Mouse (Mus musculus) T-helper 2 cell (primary cell): ENCODE measurements around the gene Rb1.

Experiments
- in situ Hi-C: fragments of 300-600 bp; cut with MboI, MseI; formaldehyde crosslinking; loops from one replicate; pipeline ENCODE4 v1.15.1; 2025; ENCODE audit warnings: high pct_unique_total_duplicates

Rb1 gene

GRCm38 (mm10) chr14:73334926-73335805 lies 9.5 kb upstream of the Rb1 start:
- in situ Hi-C loops: no loop called here

DNA sequence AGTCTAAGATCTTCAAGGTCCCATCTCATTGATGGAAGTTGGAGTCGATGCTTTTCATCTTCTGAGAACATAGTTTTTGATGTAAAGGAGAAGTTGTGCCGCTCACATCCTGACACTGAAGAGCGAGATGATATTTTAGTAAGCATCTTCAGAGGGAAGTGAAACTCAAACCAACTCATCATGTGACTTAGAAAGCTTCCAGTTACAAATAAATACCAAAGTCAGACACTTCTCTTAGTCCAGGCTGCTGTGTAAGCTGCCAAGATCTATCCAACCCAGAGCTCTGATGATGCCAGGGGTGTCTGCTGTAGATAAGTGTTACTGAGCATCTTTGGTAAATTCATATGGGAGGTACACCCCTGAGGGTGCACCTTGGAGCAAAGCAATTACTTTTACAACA lies 8.3 kb upstream of the Rb1 start:
- in situ Hi-C loops: no loop called here

- in situ Hi-C loops: no loop called here
These were observed 5.8 kb upstream of the Rb1 start for GRCm38 (mm10) chr14:73331386-73331785.

GRCm38 (mm10) chr14:73329871-73330270 lies 4.2 kb upstream of the Rb1 start:
- in situ Hi-C loops: loop anchor here (5.0 to 10.0 kb wide), 2 partner anchors 175 to 193 kb away; no protein-coding TSS in a partner anchor

DNA sequence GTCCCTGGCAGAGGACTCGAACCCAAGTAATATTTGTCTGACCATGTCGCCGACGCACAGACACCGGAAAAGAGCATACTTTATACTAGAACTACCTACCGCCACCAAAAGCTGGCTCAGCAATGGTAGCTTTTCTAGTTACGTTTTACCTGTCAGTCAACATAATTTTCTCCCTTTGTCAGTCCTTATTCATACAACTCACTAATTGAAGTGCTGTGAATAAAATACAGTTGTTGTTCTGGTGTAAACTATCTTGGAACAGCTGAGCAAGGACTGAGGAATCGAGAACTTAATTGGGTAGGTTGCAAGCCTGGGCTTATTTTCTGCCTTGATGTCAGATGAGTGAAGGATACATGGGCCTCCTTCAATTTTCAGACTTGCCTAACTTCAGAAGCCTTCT lies 889 bp upstream of the Rb1 start:
- in situ Hi-C loops: loop anchor here (5.0 to 10.0 kb wide), 2 partner anchors 178 to 189 kb away; no protein-coding TSS in a partner anchor

DNA sequence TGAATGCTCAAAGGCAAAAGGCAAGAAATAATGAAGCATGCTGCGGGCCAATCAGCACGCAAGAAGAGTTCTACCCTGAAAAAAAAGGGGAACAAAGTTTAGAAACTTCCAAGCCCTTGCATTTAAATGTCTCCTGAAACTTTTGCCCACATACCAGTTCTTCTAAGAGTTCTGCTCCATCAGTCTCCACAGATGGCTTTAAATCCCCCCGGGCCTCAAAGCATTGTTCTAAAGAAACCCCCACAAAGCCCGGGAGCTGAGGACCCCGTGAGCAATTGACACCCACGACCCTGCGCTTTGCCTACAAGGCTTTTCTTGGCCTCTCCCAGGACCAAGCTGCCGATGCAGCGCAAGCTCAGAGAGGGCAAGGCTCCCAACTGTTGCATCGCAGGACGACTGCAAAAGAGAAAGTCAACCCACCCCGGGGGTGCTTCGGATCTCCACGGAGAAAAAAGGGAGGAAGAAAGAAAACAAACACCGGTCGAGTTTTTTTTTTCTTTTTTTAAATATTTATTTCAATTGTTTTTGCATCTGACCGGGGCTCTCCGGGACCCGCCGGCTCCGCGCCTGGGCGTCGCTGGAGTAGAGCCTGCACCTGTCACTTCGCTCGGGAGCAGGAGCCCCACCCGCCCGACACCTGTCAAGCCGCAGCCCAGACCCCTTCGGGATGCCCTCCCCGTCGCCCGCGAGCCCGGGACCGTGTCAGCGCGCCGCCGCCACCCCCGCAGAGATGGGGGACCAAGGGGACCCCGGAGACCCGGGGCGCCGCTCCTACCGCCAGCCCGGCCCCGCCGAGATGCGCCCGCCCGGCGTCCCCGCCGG lies 777 bp downstream of the Rb1 start:
- in situ Hi-C loops: loop anchor here (5.0 to 10.0 kb wide), 2 partner anchors 180 to 188 kb away; no protein-coding TSS in a partner anchor

GRCm38 (mm10) chr14:73323965-73324364 lies 1.7 kb downstream of the Rb1 start:
- in situ Hi-C loops: loop anchor here (10.0 kb wide), 1 partner anchor 181 kb away; no protein-coding TSS in a partner anchor

DNA sequence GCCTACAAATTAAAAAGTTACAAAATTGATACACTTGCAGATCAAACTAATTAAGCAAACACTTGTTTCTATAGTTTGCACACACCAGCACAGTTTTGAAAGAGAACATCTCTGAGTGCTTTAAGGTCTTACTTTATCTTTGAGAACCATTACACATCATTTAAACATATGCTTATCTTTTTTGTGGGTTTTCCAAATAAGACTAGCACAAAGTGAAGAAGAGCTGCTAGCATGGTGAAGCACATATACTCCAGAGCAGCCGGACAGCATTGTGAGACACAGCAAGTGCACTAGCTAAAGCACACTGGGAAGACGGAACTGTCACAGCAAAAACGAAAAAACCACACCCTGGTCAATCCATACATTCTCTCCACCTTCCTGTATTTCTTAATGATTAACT lies 3.5 kb downstream of the Rb1 start:
- in situ Hi-C loops: loop anchor here (10.0 kb wide), 1 partner anchor 183 kb away; no protein-coding TSS in a partner anchor

DNA sequence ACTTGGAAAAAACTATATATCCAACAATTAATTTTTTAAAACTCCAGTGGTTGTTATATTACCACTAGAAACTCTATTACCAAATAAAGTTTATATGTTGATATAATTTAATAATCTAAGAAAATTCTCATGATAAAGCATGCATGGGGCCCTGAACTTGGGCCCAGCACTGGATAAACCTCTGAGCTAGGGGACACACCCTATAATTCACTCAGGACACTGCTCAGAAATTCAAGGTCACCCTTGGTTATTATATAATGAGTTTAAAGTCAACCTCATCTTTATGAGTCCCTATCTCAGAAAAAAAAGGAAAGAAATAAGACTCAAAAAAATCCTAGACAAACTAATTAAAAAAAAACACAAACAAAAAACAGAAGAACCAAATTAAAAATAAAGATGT lies 8.7 kb downstream of the Rb1 start:
- in situ Hi-C loops: no loop called here

DNA sequence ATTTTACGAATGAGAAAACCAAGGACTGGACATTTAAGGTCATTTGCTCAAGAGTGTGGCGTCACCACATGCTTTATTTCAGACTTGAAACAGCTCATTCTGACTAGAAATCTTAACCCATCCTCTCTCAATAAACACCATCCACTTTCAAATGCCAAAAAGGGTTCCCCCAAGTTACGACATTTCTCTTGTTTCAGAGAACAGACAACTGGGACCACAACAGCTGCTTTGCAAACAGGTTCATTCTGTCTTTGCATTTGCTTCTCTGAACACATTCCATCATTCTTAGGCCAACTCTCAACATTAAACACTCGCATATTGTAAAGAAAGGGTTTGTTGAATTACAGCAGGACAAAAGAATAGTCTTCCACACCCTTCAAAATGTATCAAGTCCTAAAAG lies 11.8 kb downstream of the Rb1 start:
- in situ Hi-C loops: no loop called here

- in situ Hi-C loops: no loop called here
These were observed 12.2 kb downstream of the Rb1 start for GRCm38 (mm10) chr14:73313396-73313795.

- in situ Hi-C loops: no loop called here
These were observed 12.7 kb downstream of the Rb1 start for GRCm38 (mm10) chr14:73312909-73313308.

DNA sequence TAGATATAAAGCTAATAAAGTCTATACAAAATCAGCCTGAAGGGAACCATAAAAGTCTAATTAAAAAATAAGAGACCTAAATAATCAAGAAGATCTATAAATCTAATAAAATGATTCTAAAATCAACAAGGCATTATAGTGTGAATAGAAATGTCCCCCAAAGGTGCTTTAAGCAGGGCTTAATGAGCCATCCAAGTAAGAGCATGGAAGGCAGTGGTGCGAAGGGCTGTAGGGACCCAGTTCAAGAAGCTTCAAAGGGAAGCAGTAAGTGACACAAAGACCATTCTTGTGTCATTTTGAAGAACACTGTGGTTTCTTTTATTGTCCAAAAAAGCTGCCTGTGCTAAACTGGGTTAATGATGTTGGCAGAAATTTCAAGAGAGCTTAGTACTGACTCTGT lies 18.1 kb downstream of the Rb1 start:
- in situ Hi-C loops: no loop called here

GRCm38 (mm10) chr14:73303193-73303592 lies 22.4 kb downstream of the Rb1 start:
- in situ Hi-C loops: loop anchor here (5.0 kb wide), 1 partner anchor 196 kb away; no protein-coding TSS in a partner anchor

DNA sequence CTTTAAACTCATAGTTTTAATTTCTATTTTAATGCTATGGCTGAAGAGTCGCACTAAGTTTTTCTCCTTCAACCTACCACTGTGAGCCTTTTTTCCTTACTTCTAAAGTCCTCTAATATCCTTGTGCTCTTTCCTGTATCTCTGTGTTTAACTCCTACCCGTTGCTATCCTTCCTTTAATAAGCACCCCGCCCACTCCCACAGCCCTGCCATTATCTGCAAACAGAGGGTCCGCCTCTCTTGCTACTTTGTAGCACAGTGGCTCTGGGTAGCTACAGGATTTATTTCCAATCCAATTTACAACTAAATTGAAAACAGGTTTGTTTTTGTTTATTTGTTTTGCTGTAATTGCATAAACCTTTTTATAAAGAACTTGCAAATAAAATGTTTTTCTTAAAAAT lies 23.8 kb downstream of the Rb1 start:
- in situ Hi-C loops: loop anchor here (5.0 kb wide), 1 partner anchor 195 kb away; no protein-coding TSS in a partner anchor

GRCm38 (mm10) chr14:73295512-73295911 lies 30.1 kb downstream of the Rb1 start:
- in situ Hi-C loops: no loop called here

- in situ Hi-C loops: no loop called here
These were observed 32.0 kb downstream of the Rb1 start for GRCm38 (mm10) chr14:73293616-73294015.

DNA sequence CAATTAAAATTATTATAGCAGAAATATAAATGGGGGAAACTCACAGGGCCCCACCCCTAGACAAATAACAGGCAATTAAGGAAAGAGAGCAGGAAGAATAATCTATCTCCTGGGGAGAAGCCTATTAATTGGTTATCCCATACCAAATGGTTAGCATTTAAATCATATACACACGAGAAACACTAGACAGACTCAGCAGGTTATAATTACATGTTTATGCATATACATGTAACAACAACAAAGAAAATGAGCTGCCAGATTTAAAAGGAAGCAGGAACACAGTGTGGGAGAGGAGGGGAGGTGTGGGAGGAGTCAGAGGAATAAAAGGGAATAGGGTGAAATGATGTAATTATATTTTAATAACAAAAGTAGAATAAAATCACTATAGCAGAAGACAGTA lies 33.2 kb downstream of the Rb1 start:
- in situ Hi-C loops: no loop called here

DNA sequence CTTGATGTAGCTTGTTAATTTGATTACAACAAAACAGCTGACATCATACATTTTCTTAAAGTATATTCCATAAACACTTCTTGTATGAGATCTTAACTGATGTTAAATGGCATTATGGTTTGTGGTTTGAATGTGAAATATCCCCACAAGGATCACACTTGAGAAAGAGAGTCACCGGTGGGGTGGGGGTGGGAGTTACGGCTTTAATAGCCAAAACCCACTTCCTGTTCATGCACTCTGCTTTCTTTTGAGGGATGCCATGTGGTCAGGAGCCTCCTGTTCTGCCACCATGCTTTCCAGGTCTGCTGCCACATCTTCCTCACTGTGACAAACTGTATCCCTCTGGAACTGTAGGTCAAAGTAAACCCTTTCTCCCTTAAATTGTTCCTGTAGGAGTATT lies 35.7 kb downstream of the Rb1 start:
- in situ Hi-C loops: no loop called here

DNA sequence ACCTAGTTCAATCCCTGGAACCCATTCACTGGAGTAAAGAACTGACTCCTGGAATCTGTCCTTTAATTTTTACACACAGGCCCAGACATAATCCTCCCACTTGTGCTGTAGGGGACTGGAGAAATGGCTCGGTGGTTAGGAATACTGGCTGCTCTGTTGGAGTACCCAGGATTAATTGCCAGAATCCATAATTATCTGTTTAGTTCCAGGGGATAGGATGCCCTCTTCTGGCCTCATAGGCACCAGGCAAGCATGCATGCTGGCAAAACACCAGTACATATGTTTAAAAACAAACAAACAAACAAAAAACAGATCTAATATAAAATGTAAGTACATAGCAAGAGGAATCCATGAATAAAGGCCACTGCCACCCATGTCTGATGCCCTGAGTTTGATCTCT lies 44.6 kb downstream of the Rb1 start:
- in situ Hi-C loops: no loop called here

GRCm38 (mm10) chr14:73279096-73279495 lies 46.5 kb downstream of the Rb1 start:
- in situ Hi-C loops: no loop called here

DNA sequence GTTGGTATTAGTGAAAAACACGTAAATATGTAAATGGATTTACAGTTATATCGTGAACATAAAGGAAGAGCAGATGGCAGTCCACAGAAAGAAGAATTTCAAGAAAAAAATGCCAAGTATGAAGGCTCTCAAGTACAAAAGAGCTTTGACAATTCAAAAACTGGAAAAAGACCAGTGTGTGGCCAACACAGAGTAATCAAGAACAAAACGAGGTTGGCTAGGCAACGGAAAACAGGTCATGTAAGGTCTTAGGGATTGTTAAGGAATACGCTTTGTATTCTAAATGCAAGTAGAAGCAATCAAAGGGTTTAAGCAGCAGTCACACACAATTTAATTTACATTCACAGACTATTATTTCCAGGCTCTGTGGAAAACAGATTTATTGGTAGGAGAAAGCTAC lies 53.8 kb downstream of the Rb1 start:
- in situ Hi-C loops: no loop called here
